Mouse (Mus musculus) retina, postnatal 1 day (tissue): ENCODE data around the gene Amfr.

Experiments used
- DNase-seq: peaks from one replicate; pipeline ENCODE4 v3.0.0-alpha.2; 2012

Amfr gene

GRCm38 (mm10) chr8:94012013-94012951, at the start of gene Amfr:
TSS of gene Amfr (minus strand) at chr8:94012842.
- DNase-seq: peak; percentile 86

- DNase-seq: peak; percentile 65
Observed at GRCm38 (mm10) chr8:94057157-94057854, 44.7 kb upstream of the Amfr start.

GRCm38 (mm10) chr8:94052696-94053095, 40.1 kb upstream of the Amfr start:
- no peak for DNase-seq

- no peak for DNase-seq
Observed at GRCm38 (mm10) chr8:94047845-94048244, 35.2 kb upstream of the Amfr start.

- DNase-seq: peak; percentile 14
Observed at GRCm38 (mm10) chr8:94037806-94038205, 25.2 kb upstream of the Amfr start.

- peak; percentile 100 for DNase-seq
Observed at GRCm38 (mm10) chr8:94036944-94037524, 24.4 kb upstream of the Amfr start, which contains the start of the genes Nudt21 and Ogfod1. TSS of gene Nudt21 (minus strand) at chr8:94037031. TSS of gene Ogfod1 (plus strand) at chr8:94037198.

- peak; percentile 86 for DNase-seq
Observed at GRCm38 (mm10) chr8:94036541-94036940, 23.9 kb upstream of the Amfr start.

GRCm38 (mm10) chr8:94035200-94035599, 22.6 kb upstream of the Amfr start:
- no peak for DNase-seq

GRCm38 (mm10) chr8:94033601-94034000, 21.0 kb upstream of the Amfr start:
- no peak for DNase-seq

GRCm38 (mm10) chr8:94029701-94030100, 17.1 kb upstream of the Amfr start:
- no peak for DNase-seq

GRCm38 (mm10) chr8:94023916-94024315, 11.3 kb upstream of the Amfr start:
- no peak for DNase-seq

- DNase-seq: no peak
Observed at GRCm38 (mm10) chr8:94013026-94013612, 477 bp upstream of the Amfr start.

- DNase-seq: no peak
Observed at GRCm38 (mm10) chr8:94011076-94012012, 1.3 kb downstream of the Amfr start.

GRCm38 (mm10) chr8:94010101-94010705, 2.4 kb downstream of the Amfr start:
- no peak for DNase-seq

- no peak for DNase-seq
Observed at GRCm38 (mm10) chr8:94009243-94009845, 3.3 kb downstream of the Amfr start.

GRCm38 (mm10) chr8:94004139-94004538, 8.5 kb downstream of the Amfr start:
- DNase-seq: no peak

GRCm38 (mm10) chr8:93998961-93999360, 13.7 kb downstream of the Amfr start:
- no peak for DNase-seq

- DNase-seq: no peak
Observed at GRCm38 (mm10) chr8:93989739-93990138, 22.9 kb downstream of the Amfr start.

GRCm38 (mm10) chr8:93984731-93985130, 27.9 kb downstream of the Amfr start:
- DNase-seq: no peak

- DNase-seq: no peak
Observed at GRCm38 (mm10) chr8:93983827-93984226, 28.8 kb downstream of the Amfr start.

GRCm38 (mm10) chr8:93981679-93982215, 30.9 kb downstream of the Amfr start:
- no peak for DNase-seq
